Mouse (Mus musculus) MEL (cell line): ENCODE measurements at regions not wholly inside any gene's neighbourhood (a gene's known extent, or its start where the extent isn't known, plus 50 kb on each side); places are given as distances from the start of the nearest gene placed in this dataset.

Experiments
- DNase-seq: peaks from one replicate; pipeline ENCODE4 v3.0.0; 2011; ENCODE audit warnings: low read depth, low spot score
- H3K27ac ChIP-seq: 2 replicates; pipeline ENCODE4 v1.5.1; 2012; ENCODE audit warnings: low read depth, mild to moderate bottlenecking, control low read depth, low read length, moderate library complexity; ENCODE audit not compliant: control insufficient read depth
- H3K27me3 ChIP-seq, 2 experiments: fragments of 150-350 bp in 1 of 2; sonication (generic) in 1 of 2; 2 replicates each; pipeline ENCODE4 v1.6.1; 2012; ENCODE audit warnings: low read length in 2 of 2, mild to moderate bottlenecking in 2 of 2, improper control_type of control experiment in 1 of 2, moderate library complexity in 1 of 2; ENCODE audit not compliant: insufficient read depth in 2 of 2, control insufficient read depth in 1 of 2
- H3K36me3 ChIP-seq, 2 experiments: 2 replicates each; pipeline ENCODE4 v1.6.1; 2012 to 2014; ENCODE audit warnings: low read length in 2 of 2, improper control_type of control experiment in 1 of 2, inconsistent platforms in 1 of 2, mild to moderate bottlenecking in 1 of 2; ENCODE audit not compliant: insufficient read depth in 2 of 2, control insufficient read depth in 1 of 2
- H3K4me1 ChIP-seq, 2 experiments: fragments of 150-350 bp in 1 of 2; sonication (generic) in 1 of 2; 2 replicates each; pipeline ENCODE4 v1.6.1; 2012; ENCODE audit warnings: low read length in 2 of 2, improper control_type of control experiment in 1 of 2, mild to moderate bottlenecking in 1 of 2; ENCODE audit not compliant: insufficient read depth in 2 of 2, control insufficient read depth in 1 of 2
- H3K4me3 ChIP-seq, 2 experiments: fragments of 150-350 bp in 1 of 2; sonication (generic) in 1 of 2; 2 replicates each; pipeline ENCODE4 v1.5.1; 2012; ENCODE audit warnings: low read depth in 2 of 2, low read length in 2 of 2, mild to moderate bottlenecking in 2 of 2, moderate library complexity in 2 of 2, control low read depth in 1 of 2, improper control_type of control experiment in 1 of 2; ENCODE audit not compliant: control insufficient read depth in 1 of 2, insufficient read depth in 1 of 2
- H3K79me2 ChIP-seq: 2 replicates; pipeline ENCODE4 v1.6.1; 2012; ENCODE audit warnings: mild to moderate bottlenecking, low read length, moderate library complexity; ENCODE audit not compliant: control insufficient read depth, poor library complexity, insufficient read depth
- H3K9ac ChIP-seq: 2 replicates; pipeline ENCODE4 v1.6.1; 2012; ENCODE audit warnings: low read depth, mild to moderate bottlenecking, control low read depth, low read length, moderate library complexity; ENCODE audit not compliant: control insufficient read depth, poor library complexity, severe bottlenecking
- H3K9me3 ChIP-seq: fragments of 150-350 bp; sonication (generic); replicated peaks from 2 replicates; pipeline ENCODE4 v1.6.1; 2012; ENCODE audit warnings: mild to moderate bottlenecking, low read length, improper control_type of control experiment, moderate library complexity; ENCODE audit not compliant: insufficient read depth
- BHLHE40 ChIP-seq: IDR thresholded peaks from 2 replicates; pipeline ENCODE4 v1.6.1; 2012; ENCODE audit warnings: low read depth, mild to moderate bottlenecking, inconsistent platforms, low read length, improper control_type of control experiment, borderline replicate concordance
- CTCF ChIP-seq, 3 experiments: IDR thresholded peaks in 2 of 3; conservative IDR thresholded peaks in 1 of 3; 2 replicates each; pipeline ENCODE4 v1.5.1; 2011 to 2012; ENCODE audit warnings: low read length in 3 of 3, low read depth in 2 of 3, mild to moderate bottlenecking in 2 of 3, improper control_type of control experiment in 1 of 3, inconsistent platforms in 1 of 3, mixed read lengths in 1 of 3, moderate library complexity in 1 of 3; ENCODE audit not compliant: control insufficient read depth in 1 of 3, insufficient read depth in 1 of 3, poor library complexity in 1 of 3, severe bottlenecking in 1 of 3
- EP300 ChIP-seq, 2 experiments: IDR thresholded peaks; 2 replicates each; pipeline ENCODE4 v1.6.1; 2011; ENCODE audit warnings: improper control_type of control experiment in 2 of 2, low read length in 2 of 2, low read depth in 1 of 2, mild to moderate bottlenecking in 1 of 2
- GATA1 ChIP-seq: IDR thresholded peaks from 2 replicates; pipeline ENCODE4 v1.6.1; 2011; ENCODE audit warnings: low read depth, low read length, improper control_type of control experiment
- JUND ChIP-seq: IDR thresholded peaks from 2 replicates; pipeline ENCODE4 v1.6.1; 2011; ENCODE audit warnings: low read depth, mild to moderate bottlenecking, improper control_type of control experiment, low read length
- MEF2A ChIP-seq: IDR thresholded peaks from 2 replicates; pipeline ENCODE4 v1.6.1; 2014; ENCODE audit warnings: low read depth, mild to moderate bottlenecking, inconsistent platforms, low read length, improper control_type of control experiment; ENCODE audit not compliant: poor library complexity, insufficient replicate concordance, severe bottlenecking; ENCODE audit errors: extremely low read depth
- MXI1 ChIP-seq: IDR thresholded peaks from 2 replicates; pipeline ENCODE4 v1.6.1; 2011; ENCODE audit warnings: mild to moderate bottlenecking, low read depth, low read length, improper control_type of control experiment
- NELFE ChIP-seq: IDR thresholded peaks from 2 replicates; pipeline ENCODE4 v1.6.1; 2011; ENCODE audit warnings: low read depth, low read length, improper control_type of control experiment
- POLR2A ChIP-seq, 2 experiments: IDR thresholded peaks; 2 replicates each; pipeline ENCODE4 v1.6.1; 2011 to 2012; ENCODE audit warnings: low read length in 2 of 2, mild to moderate bottlenecking in 2 of 2, control low read depth in 1 of 2, improper control_type of control experiment in 1 of 2, low read depth in 1 of 2, moderate library complexity in 1 of 2; ENCODE audit not compliant: control insufficient read depth in 1 of 2, insufficient read depth in 1 of 2, poor library complexity in 1 of 2
- POLR2AphosphoS2 ChIP-seq: IDR thresholded peaks from 2 replicates; pipeline ENCODE4 v1.6.1; 2011; ENCODE audit warnings: low read length, improper control_type of control experiment
- POLR2AphosphoS5 ChIP-seq: IDR thresholded peaks from 2 replicates; pipeline ENCODE4 v1.6.1; 2012; ENCODE audit warnings: low read depth, borderline replicate concordance, mild to moderate bottlenecking, inconsistent platforms, low read length, moderate library complexity, mixed read lengths
- RAD21 ChIP-seq: IDR thresholded peaks from 2 replicates; pipeline ENCODE4 v1.6.1; 2011; ENCODE audit warnings: mild to moderate bottlenecking, low read depth, low read length, improper control_type of control experiment
- SIN3A ChIP-seq: IDR thresholded peaks from 2 replicates; pipeline ENCODE4 v1.6.1; 2012; ENCODE audit warnings: low read length, improper control_type of control experiment, inconsistent platforms
- SMC3 ChIP-seq: IDR thresholded peaks from 2 replicates; pipeline ENCODE4 v1.6.1; 2011; ENCODE audit warnings: low read depth, low read length, improper control_type of control experiment
- UBTF ChIP-seq: IDR thresholded peaks from 2 replicates; pipeline ENCODE4 v1.6.1; 2012; ENCODE audit warnings: low read depth, mild to moderate bottlenecking, inconsistent platforms, low read length, improper control_type of control experiment, moderate library complexity, borderline replicate concordance; ENCODE audit not compliant: insufficient read depth
- USF2 ChIP-seq, 2 experiments: IDR thresholded peaks; 2 replicates each; pipeline ENCODE4 v1.6.1; 2011 to 2012; ENCODE audit warnings: improper control_type of control experiment in 2 of 2, low read length in 2 of 2, borderline replicate concordance in 1 of 2, inconsistent platforms in 1 of 2, low read depth in 1 of 2, mild to moderate bottlenecking in 1 of 2; ENCODE audit not compliant: insufficient read depth in 1 of 2
- ZMIZ1 ChIP-seq: IDR thresholded peaks from 2 replicates; pipeline ENCODE4 v1.6.1; 2012; ENCODE audit warnings: low read depth, mild to moderate bottlenecking, inconsistent platforms, low read length, improper control_type of control experiment, moderate library complexity

DNA sequence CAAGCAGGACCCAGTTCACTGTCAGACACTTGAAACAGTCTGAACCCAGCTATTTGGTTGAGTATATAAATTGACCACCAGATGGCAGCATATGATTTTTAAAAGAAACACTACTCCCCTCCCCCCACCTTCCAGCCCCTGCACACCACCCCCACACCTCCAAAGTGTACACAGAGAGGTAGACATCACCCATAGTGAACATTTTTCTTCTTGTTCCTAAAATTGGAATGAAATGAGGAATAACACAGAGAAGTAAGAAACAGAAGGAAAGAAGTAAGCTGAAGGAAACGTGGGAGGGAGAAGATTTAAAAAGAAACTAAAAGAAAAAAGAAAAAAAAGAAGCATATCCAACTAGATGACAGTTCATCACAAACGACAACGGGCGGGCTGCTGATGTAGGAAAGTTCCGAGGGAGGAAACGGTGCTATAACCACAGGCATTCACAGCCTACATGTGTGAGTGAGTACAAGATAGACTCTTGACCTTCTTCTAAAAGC lies 72.3 kb downstream of the Perp start (continued):
- no peak for TF ChIP-seq POLR2A (IDR thresholded peaks at IDR 0.05; ENCODE audit: control insufficient read depth in 1 of 2, insufficient read depth in 1 of 2, low read depth in 1 of 2, low read length in 2 of 2, poor library complexity in 1 of 2)
- no peak for TF ChIP-seq NELFE
- no peak for TF ChIP-seq SIN3A

DNA sequence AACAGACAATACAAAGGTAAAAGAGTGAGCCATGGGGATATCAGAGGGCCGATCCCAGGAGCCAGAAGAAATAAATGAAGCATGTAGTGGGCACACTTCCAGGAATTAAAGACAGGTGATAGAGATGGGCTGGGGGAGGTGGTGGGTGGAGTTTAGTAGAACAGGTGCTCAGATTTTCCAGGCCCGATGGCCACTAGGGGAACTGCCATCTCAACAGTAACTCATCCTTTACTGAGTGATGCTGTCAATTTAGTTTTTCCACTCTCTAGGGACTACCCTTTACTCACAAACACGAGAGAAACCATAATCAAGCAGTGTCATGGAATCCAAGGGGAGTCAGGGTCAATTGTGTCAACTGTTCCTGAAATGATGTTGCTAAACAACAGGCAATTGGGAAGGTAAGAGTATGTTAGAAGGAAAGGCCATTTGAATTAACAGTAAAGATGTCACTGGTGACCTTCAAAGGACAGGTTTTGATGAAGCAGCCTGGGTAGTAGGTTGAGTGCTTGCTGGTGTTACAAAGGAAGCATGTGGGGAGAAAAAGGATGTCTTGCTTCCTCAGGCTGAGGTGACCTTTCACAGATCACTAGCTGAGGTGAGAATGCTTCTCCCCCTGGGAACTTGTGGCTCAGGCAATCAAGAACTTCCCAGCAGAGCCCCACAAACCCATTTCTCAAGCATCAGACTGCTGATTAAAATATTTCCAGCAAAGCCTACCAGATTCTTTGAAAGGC lies 78.4 kb downstream of the Perp start:
- H3K27me3 ChIP-seq: peaks cover 4 to 5% of the 10 kb centered on the region in 2 experiments; a peak in 3 of 4 replicates
- no peaks in the 10 kb centered on the region for H3K9me3 ChIP-seq
- DNase-seq: no peak
- H3K4me1 ChIP-seq: no peaks in the 10 kb centered on the region
- H3K79me2 ChIP-seq: no peaks in the 10 kb centered on the region
- TF ChIP-seq MXI1 (no peak), EP300 (IDR thresholded peaks at IDR 0.05; ENCODE audit: low read depth in 1 of 2, low read length in 2 of 2) (no peak), MEF2A (no peak), USF2 (IDR thresholded peaks at IDR 0.05; ENCODE audit: borderline replicate concordance in 1 of 2, insufficient read depth in 1 of 2, low read depth in 1 of 2, low read length in 2 of 2) (no peak), SMC3 (no peak), CTCF (IDR thresholded peaks at IDR 0.05 in 2 of 3, conservative IDR thresholded peaks at IDR 0.05 in 1 of 3; ENCODE audit: control insufficient read depth in 1 of 3, insufficient read depth in 1 of 3, low read depth in 2 of 3, low read length in 3 of 3, poor library complexity in 1 of 3, severe bottlenecking in 1 of 3) (no peak), GATA1 (no peak), ZMIZ1 (no peak), BHLHE40 (no peak), POLR2AphosphoS2 (no peak), RAD21 (no peak), UBTF (no peak)
- H3K9ac ChIP-seq: no peak overlapping the region
- no peak overlapping the region for H3K4me3 ChIP-seq
- no peaks in the 10 kb centered on the region; a peak in 1 of 4 replicates for H3K36me3 ChIP-seq
- no peak overlapping the region for H3K27ac ChIP-seq

DNA sequence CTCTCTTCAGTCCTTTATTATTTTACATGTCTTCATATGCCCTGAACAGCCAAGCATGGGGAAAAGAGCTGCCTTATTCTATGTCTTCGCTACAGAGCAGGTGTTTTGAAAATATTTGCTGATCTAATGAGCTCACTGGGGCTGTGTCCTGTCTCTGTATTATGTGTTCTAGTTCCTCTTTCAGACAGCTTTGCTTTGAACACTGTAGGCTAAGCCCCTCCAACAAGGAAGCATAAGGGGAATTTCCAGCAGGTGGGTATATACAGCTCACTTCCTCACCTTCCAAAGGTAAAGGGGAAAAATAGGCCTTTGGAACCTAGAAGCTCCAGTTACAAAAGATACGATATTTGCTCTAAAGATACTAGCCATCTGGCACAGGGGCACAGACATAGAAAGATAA lies 83.0 kb downstream of the Perp start:
- Histone ChIP-seq H3K9ac (no peak overlapping the region), H3K4me1 (no peaks in the 10 kb centered on the region), H3K79me2 (no peaks in the 10 kb centered on the region), H3K4me3 (no peak overlapping the region), H3K27ac (no peak overlapping the region), H3K27me3 (no peaks in the 10 kb centered on the region; a peak in 1 of 4 replicates), H3K36me3 (no peaks in the 10 kb centered on the region; a peak in 1 of 4 replicates), H3K9me3 (no peaks in the 10 kb centered on the region)
- TF ChIP-seq POLR2A (IDR thresholded peaks at IDR 0.05; ENCODE audit: control insufficient read depth in 1 of 2, insufficient read depth in 1 of 2, low read depth in 1 of 2, low read length in 2 of 2, poor library complexity in 1 of 2): no peak
- TF ChIP-seq POLR2AphosphoS5: no peak
- no peak for TF ChIP-seq EP300 (IDR thresholded peaks at IDR 0.05; ENCODE audit: low read depth in 1 of 2, low read length in 2 of 2)
- no peak for TF ChIP-seq JUND
- DNase-seq: peak; percentile 13
